Mouse (Mus musculus) midbrain, embryonic 15.5 days (tissue): ENCODE measurements around the gene Nsun3. TPM values are rescaled to one million over a fixed set of nuclear protein-coding genes. Genes with fewer than 3 reads are reported as not detected.

Experiments used
- ATAC-seq: fragments of 200-750 bp; cut with Nextera tagmentation; replicated peaks from 2 replicates; pipeline ENCODE4 v1.8.0; 2017; ENCODE audit warnings: moderate TSS enrichment
- H3K27ac ChIP-seq: fragments of 300-500 bp; sonication (generic); 2 replicates; pipeline ENCODE4 v1.5.1; 2015; ENCODE audit warnings: mild to moderate bottlenecking, inconsistent platforms
- H3K27me3 ChIP-seq: fragments of 300-500 bp; sonication (generic); replicated peaks from 2 replicates; pipeline ENCODE4 v1.6.1; 2015; ENCODE audit warnings: inconsistent platforms
- H3K36me3 ChIP-seq: fragments of 300-500 bp; sonication (generic); replicated peaks from 2 replicates; pipeline ENCODE4 v1.6.1; 2015; ENCODE audit warnings: inconsistent platforms
- H3K4me1 ChIP-seq: fragments of 300-500 bp; sonication (generic); 2 replicates; pipeline ENCODE4 v1.6.1; 2015; ENCODE audit warnings: inconsistent platforms
- H3K4me2 ChIP-seq: fragments of 300-500 bp; sonication (generic); 2 replicates; pipeline ENCODE4 v1.6.1; 2015; ENCODE audit warnings: inconsistent platforms, mild to moderate bottlenecking, moderate library complexity
- H3K4me3 ChIP-seq: fragments of 300-500 bp; sonication (generic); 2 replicates; pipeline ENCODE4 v1.5.1; 2015; ENCODE audit warnings: mild to moderate bottlenecking, inconsistent platforms
- H3K9ac ChIP-seq: fragments of 300-500 bp; sonication (generic); 2 replicates; pipeline ENCODE4 v1.6.1; 2015; ENCODE audit warnings: mild to moderate bottlenecking, inconsistent platforms
- H3K9me3 ChIP-seq: fragments of 300-500 bp; sonication (generic); 2 replicates; pipeline ENCODE4 v1.6.1; 2016; ENCODE audit warnings: inconsistent platforms
- whole genome bisulfite sequencing: fragments of 180-500 bp; shearing (Covaris S2); methylation state at CpG from one replicate; pipeline ENCODE4 v1.1.7; 2015; ENCODE audit warnings: mixed read lengths; 5-methylcytosine and 5-hydroxymethylcytosine counted together
- polyA plus RNA-seq: library from polyadenylated mRNA; unstranded; fragments of >200 nt; fragmentation: Nextera tagmentation; extraction: Ambion mirVana; gene quantifications from 2 replicates; pipeline ENCODE4 v1.2.1, GENCODE M21; 2015

Nsun3 gene
- polyA plus RNA-seq, result 11.6 and 11.7 TPM in 2 replicates

DNA sequence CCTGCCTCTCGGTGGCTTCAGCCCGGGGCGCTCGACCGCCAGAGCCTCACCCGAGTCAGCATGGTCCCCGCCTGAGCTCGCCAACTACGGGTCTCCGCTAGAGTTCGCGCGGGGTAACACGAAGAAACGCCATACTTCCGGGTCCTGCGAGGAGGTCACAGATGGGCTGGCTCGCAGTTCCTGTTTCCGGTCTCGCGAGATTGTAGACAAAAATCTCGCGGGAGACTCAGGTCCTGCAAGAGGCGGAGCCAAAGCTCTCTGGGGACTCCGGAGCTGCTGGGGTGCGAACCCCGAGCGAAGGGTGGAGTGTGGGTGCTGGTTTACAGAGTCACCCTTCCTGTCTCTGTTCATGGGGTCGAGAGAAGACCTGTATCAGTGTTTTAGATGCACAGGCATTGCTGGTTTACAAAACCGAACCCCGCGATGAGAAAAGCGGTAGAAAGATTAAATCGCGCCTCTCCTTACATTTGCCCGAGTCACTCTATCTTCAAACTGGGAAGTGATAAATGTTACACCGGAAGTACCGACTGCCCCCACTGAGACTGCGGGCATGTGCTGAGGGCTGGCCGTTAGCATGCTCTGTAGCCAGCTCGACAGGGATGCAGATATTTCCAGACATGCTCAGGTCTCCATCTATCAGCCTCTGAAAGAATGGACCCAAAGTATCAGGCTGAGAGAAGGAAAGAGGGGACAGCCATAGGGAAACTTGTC lies at the start of gene Nsun3:
Gene Nsun3 (minus strand): TSS at position 198 of the 711 bp plus-strand sequence.
- no peaks in the 10 kb centered on the region for H3K27me3 ChIP-seq
- H3K9ac ChIP-seq, result peak within 1 kb of the TSS; percentile 90
- H3K4me3 ChIP-seq, result peak within 1 kb of the TSS; percentile 98
- no peaks in the 10 kb centered on the region for H3K36me3 ChIP-seq
- H3K9me3 ChIP-seq, result no peaks in the 10 kb centered on the region
- peak within 1 kb of the TSS; percentile 60 for H3K4me2 ChIP-seq
- peak within 1 kb of the TSS; percentile 85 for H3K27ac ChIP-seq
- peak; percentile 98 for ATAC-seq
- WGBS, result 2% methylated on average over 41 of the region's 41 CpGs
- H3K4me1 ChIP-seq, result peaks cover 25% of the 10 kb centered on the region

DNA sequence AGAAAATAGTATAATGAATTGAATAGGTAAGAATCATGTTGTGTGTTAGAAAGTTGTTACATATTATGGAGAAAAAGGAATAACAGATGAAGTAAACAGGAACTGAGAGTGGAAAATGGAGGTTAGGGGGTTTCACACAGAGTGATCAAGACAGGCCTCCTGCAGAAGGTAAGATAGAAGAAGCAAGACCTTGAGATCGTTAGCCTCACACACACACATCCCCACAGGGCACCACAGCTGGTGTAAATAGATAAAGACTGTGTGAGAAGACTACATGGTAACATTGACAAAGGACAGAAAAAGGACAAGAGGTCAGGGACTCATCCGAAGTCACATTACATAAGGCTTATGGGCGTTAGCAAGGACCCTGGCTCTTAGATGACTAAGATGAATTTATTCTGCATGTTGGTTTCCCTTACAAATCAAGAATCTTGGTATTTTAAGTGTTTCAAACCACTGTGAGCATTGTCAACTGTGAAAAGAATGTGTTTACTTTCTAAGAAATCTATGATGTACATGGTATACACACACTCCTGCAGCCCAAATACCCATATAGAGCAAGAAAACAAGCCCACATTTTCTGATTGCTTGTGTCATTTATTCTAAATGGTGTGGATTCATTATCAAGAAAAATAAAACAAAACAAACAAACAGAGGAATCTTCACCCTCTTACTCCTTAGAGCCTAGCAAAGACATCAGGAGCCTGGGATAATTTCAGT lies 47.6 kb upstream of the Nsun3 start:
- WGBS, result 62% methylated on average over 3 of the region's 3 CpGs
- H3K4me3 ChIP-seq, result no peak overlapping the region
- ATAC-seq, result no peak
- H3K27me3 ChIP-seq, result no peaks in the 10 kb centered on the region
- H3K27ac ChIP-seq, result no peak overlapping the region
- H3K4me2 ChIP-seq, result no peak overlapping the region
- no peaks in the 10 kb centered on the region for H3K9me3 ChIP-seq
- no peaks in the 10 kb centered on the region for H3K36me3 ChIP-seq
- no peaks in the 10 kb centered on the region for H3K4me1 ChIP-seq
- no peak overlapping the region for H3K9ac ChIP-seq

- ATAC-seq, result no peak
Measured at GRCm38 (mm10) chr16:62832481-62832880, 45.9 kb upstream of the Nsun3 start.

GRCm38 (mm10) chr16:62832027-62832426 lies 45.4 kb upstream of the Nsun3 start:
- Histone ChIP-seq H3K36me3 (no peaks in the 10 kb centered on the region), H3K4me3 (no peak overlapping the region), H3K9me3 (no peaks in the 10 kb centered on the region), H3K4me2 (no peak overlapping the region), H3K4me1 (no peaks in the 10 kb centered on the region), H3K27me3 (no peaks in the 10 kb centered on the region), H3K9ac (no peak overlapping the region), H3K27ac (no peak overlapping the region)
- 86% methylated on average over 2 of the region's 2 CpGs for WGBS
- ATAC-seq, result no peak

More at GRCm38 (mm10) chr16:62832481-62832880, 45.9 kb upstream of the Nsun3 start:
- no peaks in the 10 kb centered on the region for H3K36me3 ChIP-seq
- H3K9me3 ChIP-seq, result no peaks in the 10 kb centered on the region
- H3K27me3 ChIP-seq, result no peaks in the 10 kb centered on the region
- no peaks in the 10 kb centered on the region for H3K4me1 ChIP-seq
- H3K4me2 ChIP-seq, result no peak overlapping the region
- 14% methylated on average over 4 of the region's 4 CpGs for WGBS
- H3K4me3 ChIP-seq, result no peak overlapping the region
- H3K9ac ChIP-seq, result no peak overlapping the region
- H3K27ac ChIP-seq, result no peak overlapping the region

GRCm38 (mm10) chr16:62826156-62827001 lies 39.8 kb upstream of the Nsun3 start:
- Histone ChIP-seq H3K9me3 (no peaks in the 10 kb centered on the region), H3K27me3 (no peaks in the 10 kb centered on the region), H3K4me3 (no peak overlapping the region), H3K4me1 (no peaks in the 10 kb centered on the region), H3K9ac (no peak overlapping the region), H3K36me3 (no peaks in the 10 kb centered on the region), H3K4me2 (no peak overlapping the region), H3K27ac (no peak overlapping the region)
- ATAC-seq, result 0 out of 2 replicates have a peak, but pooled peaks have one; percentile 45
- 81% methylated on average over 12 of the region's 12 CpGs for WGBS

- H3K4me1 ChIP-seq, result no peaks in the 10 kb centered on the region
- no peak overlapping the region for H3K9ac ChIP-seq
- no peak overlapping the region for H3K27ac ChIP-seq
- no peak overlapping the region for H3K4me3 ChIP-seq
- no peaks in the 10 kb centered on the region for H3K27me3 ChIP-seq
- ATAC-seq, result no peak
- WGBS, result 93% methylated on average over 6 of the region's 6 CpGs
- no peak overlapping the region for H3K4me2 ChIP-seq
- no peaks in the 10 kb centered on the region for H3K36me3 ChIP-seq
- H3K9me3 ChIP-seq, result no peaks in the 10 kb centered on the region
Measured at GRCm38 (mm10) chr16:62822472-62822871, 35.9 kb upstream of the Nsun3 start.

DNA sequence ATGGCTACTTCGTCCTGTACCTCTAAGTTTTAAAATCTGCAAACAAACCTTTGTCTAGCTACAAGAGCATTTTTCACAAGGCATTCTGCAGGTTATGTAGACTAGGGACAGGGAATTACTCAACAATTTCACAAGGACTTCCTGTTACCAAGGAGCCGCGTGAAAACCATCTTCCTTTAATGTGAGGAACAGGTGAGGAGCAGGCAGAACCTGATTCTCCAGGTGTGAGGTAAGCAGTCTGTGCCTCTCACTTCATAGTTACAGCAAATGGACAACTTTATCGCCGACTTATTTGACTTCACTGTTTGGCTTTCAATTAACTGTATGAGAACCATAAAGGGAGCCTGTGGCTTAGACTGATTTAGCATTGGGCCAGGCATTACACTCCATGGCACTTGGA lies 27.9 kb upstream of the Nsun3 start, which contains the start of gene Stx19:
Gene Stx19 (plus strand): TSS at position 186 of the 400 bp plus-strand sequence.
- no peak within 1 kb of the TSS for H3K4me3 ChIP-seq
- H3K9me3 ChIP-seq, result no peaks in the 10 kb centered on the region
- 86% methylated on average over 5 of the region's 5 CpGs for WGBS
- no peaks in the 10 kb centered on the region for H3K36me3 ChIP-seq
- H3K9ac ChIP-seq, result no peak within 1 kb of the TSS
- no peak for ATAC-seq
- no peak within 1 kb of the TSS for H3K4me2 ChIP-seq
- H3K27ac ChIP-seq, result no peak within 1 kb of the TSS
- H3K27me3 ChIP-seq, result no peaks in the 10 kb centered on the region
- H3K4me1 ChIP-seq, result no peaks in the 10 kb centered on the region

GRCm38 (mm10) chr16:62813790-62814189 lies 27.2 kb upstream of the Nsun3 start:
- Histone ChIP-seq H3K4me1 (no peaks in the 10 kb centered on the region), H3K36me3 (no peaks in the 10 kb centered on the region), H3K9me3 (no peaks in the 10 kb centered on the region), H3K4me2 (no peak overlapping the region), H3K9ac (no peak overlapping the region), H3K27ac (no peak overlapping the region), H3K4me3 (no peak overlapping the region), H3K27me3 (no peaks in the 10 kb centered on the region)
- WGBS, result 76% methylated on average over 5 of the region's 5 CpGs
- no peak for ATAC-seq

GRCm38 (mm10) chr16:62810855-62811254 lies 24.2 kb upstream of the Nsun3 start:
- WGBS, result 91% methylated on average over 4 of the region's 4 CpGs
- Histone ChIP-seq H3K4me2 (no peak overlapping the region), H3K9ac (no peak overlapping the region), H3K4me1 (no peaks in the 10 kb centered on the region), H3K9me3 (no peaks in the 10 kb centered on the region), H3K4me3 (no peak overlapping the region), H3K27ac (no peak overlapping the region), H3K36me3 (no peaks in the 10 kb centered on the region), H3K27me3 (no peaks in the 10 kb centered on the region)
- no peak for ATAC-seq

GRCm38 (mm10) chr16:62807249-62807979 lies 20.8 kb upstream of the Nsun3 start:
- H3K4me2 ChIP-seq, result no peak overlapping the region
- peaks cover 2% of the 10 kb centered on the region; the same call in 1 of the 2 replicates for H3K36me3 ChIP-seq
- H3K4me3 ChIP-seq, result no peak overlapping the region
- peak; percentile 60; the same call in 1 of the 2 replicates for ATAC-seq
- no peak overlapping the region for H3K9ac ChIP-seq
- no peaks in the 10 kb centered on the region for H3K27me3 ChIP-seq
- H3K4me1 ChIP-seq, result no peaks in the 10 kb centered on the region
- WGBS, result 62% methylated on average over 8 of the region's 8 CpGs
- H3K9me3 ChIP-seq, result no peaks in the 10 kb centered on the region
- no peak overlapping the region for H3K27ac ChIP-seq

- Histone ChIP-seq H3K27ac (no peak overlapping the region), H3K9me3 (no peaks in the 10 kb centered on the region), H3K27me3 (no peaks in the 10 kb centered on the region), H3K4me2 (no peak overlapping the region), H3K4me3 (no peak overlapping the region), H3K36me3 (peaks cover 10% of the 10 kb centered on the region; the same call in 1 of the 2 replicates), H3K9ac (no peak overlapping the region), H3K4me1 (no peaks in the 10 kb centered on the region)
- WGBS, result 92% methylated on average over 3 of the region's 3 CpGs
- no peak for ATAC-seq
Measured at GRCm38 (mm10) chr16:62804621-62805020, 18.0 kb upstream of the Nsun3 start.
